Mouse (Mus musculus) erythroblast, embryonic 14.5 days (primary cell): Measurements from ENCODE around the gene Daam1. TPM values are rescaled to one million over a fixed set of nuclear protein-coding genes. Genes with fewer than 3 reads are reported as not detected.

Experiments used
- H3K27me3 ChIP-seq: 2 replicates; pipeline ENCODE4 v1.6.1; 2012; ENCODE audit warnings: inconsistent platforms; ENCODE audit not compliant: control insufficient read depth
- H3K36me3 ChIP-seq: 2 replicates; pipeline ENCODE4 v1.6.1; 2012; ENCODE audit warnings: mild to moderate bottlenecking, inconsistent platforms; ENCODE audit not compliant: control insufficient read depth
- H3K4me1 ChIP-seq: 2 replicates; pipeline ENCODE4 v1.6.1; 2012; ENCODE audit warnings: inconsistent platforms; ENCODE audit not compliant: control insufficient read depth
- H3K4me3 ChIP-seq: replicated peaks from 2 replicates; pipeline ENCODE3; 2012; ENCODE audit warnings: moderate library complexity, mild to moderate bottlenecking, inconsistent platforms
- H3K9me3 ChIP-seq: 2 replicates; pipeline ENCODE4 v1.6.1; 2012; ENCODE audit warnings: low read length, inconsistent platforms, mixed read lengths; ENCODE audit not compliant: control insufficient read depth
- GATA1 ChIP-seq: IDR thresholded peaks from 2 replicates; pipeline ENCODE4 v1.6.1; 2012; ENCODE audit warnings: low read length, inconsistent platforms, mixed read lengths
- TAL1 ChIP-seq: IDR thresholded peaks from 3 replicates; pipeline ENCODE4 v1.6.1; 2012; ENCODE audit warnings: low read length, inconsistent platforms, mixed read lengths
- polyA plus RNA-seq: library from polyadenylated mRNA; stranded (reverse); fragments of >175 nt; gene quantifications from 2 replicates; pipeline ENCODE4 v1.2.3, GENCODE M21; 2012

The Daam1 gene
- polyA plus RNA-seq, 1 experiment = 2.2 TPM

- no peak for TF ChIP-seq TAL1
- TF ChIP-seq GATA1 = no peak
- Histone ChIP-seq H3K36me3 (peaks cover 17% of the 10 kb centered on the region), H3K4me3 (no peak overlapping the region), H3K4me1 (no peaks in the 10 kb centered on the region), H3K27me3 (no peaks in the 10 kb centered on the region), H3K9me3 (no peaks in the 10 kb centered on the region)
Observed at GRCm38 (mm10) chr12:71998653-71999052, 167.8 kb downstream of the Daam1 start.

- Histone ChIP-seq H3K4me3 (no peak overlapping the region), H3K36me3 (peaks cover 7% of the 10 kb centered on the region), H3K9me3 (no peaks in the 10 kb centered on the region), H3K4me1 (no peaks in the 10 kb centered on the region), H3K27me3 (no peaks in the 10 kb centered on the region)
- TF ChIP-seq TAL1 = no peak
- no peak for TF ChIP-seq GATA1
Observed at GRCm38 (mm10) chr12:71999671-72000070, 168.8 kb downstream of the Daam1 start.

- Histone ChIP-seq H3K27me3 (no peaks in the 10 kb centered on the region), H3K36me3 (no peaks in the 10 kb centered on the region; the same call in 1 of the 2 replicates), H3K4me1 (no peaks in the 10 kb centered on the region), H3K4me3 (no peak overlapping the region), H3K9me3 (no peaks in the 10 kb centered on the region)
- TF ChIP-seq TAL1 (no peak), GATA1 (no peak)
Observed at GRCm38 (mm10) chr12:72001811-72002210, 170.9 kb downstream of the Daam1 start.

GRCm38 (mm10) chr12:72005307-72005706, 174.4 kb downstream of the Daam1 start:
- Histone ChIP-seq H3K9me3 (no peaks in the 10 kb centered on the region), H3K4me1 (no peaks in the 10 kb centered on the region), H3K27me3 (no peaks in the 10 kb centered on the region), H3K36me3 (no peaks in the 10 kb centered on the region), H3K4me3 (no peak overlapping the region)
- TF ChIP-seq TAL1 (no peak), GATA1 (no peak)

- no peak overlapping the region for H3K4me3 ChIP-seq
- no peaks in the 10 kb centered on the region for H3K36me3 ChIP-seq
- no peaks in the 10 kb centered on the region for H3K27me3 ChIP-seq
- H3K9me3 ChIP-seq = no peaks in the 10 kb centered on the region
- H3K4me1 ChIP-seq = no peaks in the 10 kb centered on the region
- no peak for TF ChIP-seq GATA1
Observed at GRCm38 (mm10) chr12:72007656-72008055, 176.8 kb downstream of the Daam1 start.

GRCm38 (mm10) chr12:72009051-72009902, 178.4 kb downstream of the Daam1 start:
- H3K9me3 ChIP-seq = no peaks in the 10 kb centered on the region
- H3K27me3 ChIP-seq = no peaks in the 10 kb centered on the region
- no peak for TF ChIP-seq TAL1
- TF ChIP-seq GATA1 = no peak
- no peaks in the 10 kb centered on the region for H3K36me3 ChIP-seq
- H3K4me3 ChIP-seq = no peak overlapping the region
- H3K4me1 ChIP-seq = no peaks in the 10 kb centered on the region

GRCm38 (mm10) chr12:72011404-72011803, 180.5 kb downstream of the Daam1 start:
- TF ChIP-seq TAL1 = no peak
- TF ChIP-seq GATA1 = no peak

GRCm38 (mm10) chr12:72012126-72012525, 181.2 kb downstream of the Daam1 start:
- Histone ChIP-seq H3K4me1 (no peaks in the 10 kb centered on the region), H3K4me3 (no peak overlapping the region), H3K9me3 (no peaks in the 10 kb centered on the region), H3K27me3 (no peaks in the 10 kb centered on the region), H3K36me3 (no peaks in the 10 kb centered on the region)
- TF ChIP-seq GATA1 = no peak
- TF ChIP-seq TAL1 = no peak

More at GRCm38 (mm10) chr12:72011404-72011803, 180.5 kb downstream of the Daam1 start:
- Histone ChIP-seq H3K27me3 (no peaks in the 10 kb centered on the region), H3K9me3 (no peaks in the 10 kb centered on the region), H3K4me3 (no peak overlapping the region), H3K4me1 (no peaks in the 10 kb centered on the region), H3K36me3 (no peaks in the 10 kb centered on the region)

GRCm38 (mm10) chr12:72013711-72014354, 183.0 kb downstream of the Daam1 start:
- Histone ChIP-seq H3K4me1 (no peaks in the 10 kb centered on the region), H3K9me3 (no peaks in the 10 kb centered on the region), H3K36me3 (no peaks in the 10 kb centered on the region), H3K4me3 (no peak overlapping the region), H3K27me3 (no peaks in the 10 kb centered on the region)
- TF ChIP-seq TAL1 (no peak), GATA1 (no peak)
